Mouse (Mus musculus) c-Kit-positive CD71-positive TER-119-positive erythroid progenitor cells, embryonic 14.5 days (primary cell): ENCODE measurements around the gene Rbfox3.

Source experiments
- DNase-seq: peaks from one replicate; pipeline ENCODE4 v3.0.0-alpha.2; 2013; ENCODE audit warnings: low spot score

Rbfox3 gene

GRCm38 (mm10) chr11:118443201-118443970 is 468.0 kb downstream of the Rbfox3 start:
- DNase-seq: peak; percentile 31

DNA sequence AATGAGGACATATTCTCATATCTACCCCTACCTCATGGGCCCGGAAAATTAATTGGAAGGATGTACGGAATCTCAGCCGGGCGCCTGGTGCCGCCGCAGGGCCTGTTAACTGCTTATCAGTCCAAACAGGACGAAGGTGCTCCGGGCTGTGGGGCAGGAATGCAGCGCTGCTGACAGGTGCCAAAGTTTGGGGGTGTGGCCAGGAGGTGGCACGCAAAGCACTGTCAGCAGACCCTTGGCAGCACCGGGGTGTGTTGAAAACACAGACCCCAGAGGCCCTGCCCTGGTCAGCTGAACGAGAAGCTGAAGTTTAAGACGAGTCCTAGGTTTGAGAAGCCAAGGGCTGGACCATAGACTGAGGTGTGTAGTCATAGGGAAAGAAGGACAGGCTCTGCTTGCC is 468.7 kb downstream of the Rbfox3 start:
- no peak for DNase-seq
